Mouse (Mus musculus) thymus, postnatal 36 days (tissue): ENCODE data around the gene 4930558K02Rik.

Experiments
- DNase-seq, 2 experiments: peaks; one replicate each; pipeline ENCODE4 v3.0.0; 2022; ENCODE audit warnings: mixed read lengths in 2 of 2

Gene 4930558K02Rik

DNA sequence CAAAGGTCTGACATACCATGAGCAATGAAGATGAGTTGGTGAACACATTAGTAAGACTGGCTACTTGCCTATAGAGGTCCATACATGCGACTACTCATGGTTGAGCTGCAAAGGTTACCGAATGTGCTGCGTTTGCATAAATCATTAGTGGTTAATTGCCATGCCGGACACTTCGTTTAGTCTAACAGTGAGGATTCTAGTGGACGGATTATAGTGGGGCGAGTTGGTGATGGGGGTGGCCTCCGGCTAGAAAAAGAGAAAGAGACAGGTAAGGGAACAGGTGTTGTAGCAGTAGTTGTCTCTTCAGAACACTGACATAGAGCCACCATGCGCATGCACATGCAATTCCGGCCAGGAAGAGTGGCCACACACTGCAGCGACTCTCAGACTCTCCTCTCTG is 12.4 kb upstream of the 4930558K02Rik start:
- DNase-seq: no peak

DNA sequence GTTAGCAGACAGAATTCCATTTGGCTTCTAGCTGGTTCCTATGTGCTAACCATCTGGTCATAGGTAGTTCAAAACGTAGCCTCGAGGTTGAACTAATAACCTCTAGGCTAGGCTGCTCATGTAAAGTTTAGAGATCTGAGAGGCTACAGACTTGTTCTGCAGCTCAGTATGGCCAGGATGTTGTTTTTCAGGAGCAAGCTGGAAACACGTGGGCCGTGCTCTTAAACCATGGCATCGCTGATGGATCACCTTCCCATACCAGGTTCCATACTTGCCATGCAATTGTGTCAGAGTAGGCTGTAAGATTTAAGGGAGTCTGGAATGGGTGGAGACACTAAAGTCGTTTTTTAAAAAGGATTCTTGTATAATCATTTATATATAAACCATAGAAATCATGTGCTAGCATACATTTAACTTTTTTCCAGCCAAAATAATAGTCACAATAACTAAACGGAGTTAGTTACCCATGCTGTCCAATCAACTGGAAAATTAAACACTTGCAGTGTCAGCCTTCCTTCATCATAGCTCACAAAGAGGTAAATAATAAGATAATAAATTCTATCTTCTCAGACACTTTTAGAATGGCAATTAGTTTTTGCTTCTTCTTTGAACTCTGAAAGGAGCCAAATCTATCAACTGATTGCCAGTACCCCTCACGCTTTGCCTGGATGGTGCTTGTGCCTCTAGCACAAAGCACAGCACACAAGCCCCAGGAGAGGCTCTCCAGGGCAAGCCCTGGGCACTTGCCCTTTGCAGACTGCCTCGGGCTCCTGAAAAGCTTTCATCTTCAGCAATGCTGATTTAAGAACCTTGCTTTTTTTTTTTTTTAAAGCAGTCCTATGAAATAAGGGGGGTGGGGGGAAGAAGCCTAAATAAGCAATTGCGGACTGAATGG is 11.5 kb upstream of the 4930558K02Rik start:
- DNase-seq: no peak

DNA sequence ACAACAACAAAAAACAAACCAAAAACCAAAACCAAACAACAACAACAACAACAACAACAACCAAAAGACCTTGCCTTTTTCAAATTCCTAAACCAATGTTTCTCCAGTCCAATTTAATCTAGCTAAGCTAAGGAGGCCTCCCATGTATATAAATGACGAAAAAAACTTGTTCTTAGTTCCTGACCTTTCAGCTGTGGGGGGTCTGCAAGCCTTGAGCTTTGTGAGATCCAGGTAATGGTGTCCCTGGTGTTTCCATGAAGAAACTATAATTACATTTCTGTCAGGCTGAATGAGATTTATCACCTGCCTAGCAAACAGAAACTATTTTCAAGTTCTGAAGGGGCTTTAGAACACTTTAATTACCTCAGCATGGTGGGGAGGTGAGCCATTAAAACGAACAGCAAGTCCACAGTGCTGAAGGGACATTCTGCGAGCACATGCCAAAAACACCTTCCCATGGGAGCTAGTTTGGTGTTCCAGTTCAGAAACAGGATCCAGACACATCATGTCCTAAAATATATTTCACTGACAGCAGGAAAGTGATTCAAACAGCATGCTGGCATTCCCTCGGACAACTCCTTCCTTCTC is 4.6 kb upstream of the 4930558K02Rik start:
- no peak for DNase-seq

DNA sequence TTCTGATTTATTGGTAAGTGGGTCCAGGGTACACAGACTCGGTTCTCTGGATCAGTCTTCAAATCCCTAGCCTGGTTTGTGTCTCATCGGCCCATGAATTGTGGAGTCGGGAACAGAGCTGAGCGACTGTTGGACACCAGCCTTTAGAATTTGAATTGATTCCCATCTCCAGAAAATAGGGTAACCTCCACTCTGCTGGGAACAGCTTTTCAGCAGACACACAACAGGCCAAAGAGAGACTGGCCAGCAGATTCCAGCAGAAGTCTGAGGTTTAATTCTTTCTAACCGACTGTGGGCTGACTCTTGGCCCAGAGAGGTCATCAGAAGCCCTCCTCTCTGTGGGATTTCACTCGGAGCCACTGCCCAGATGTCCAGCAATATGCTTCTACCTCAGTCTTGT is 4.0 kb upstream of the 4930558K02Rik start:
- DNase-seq: no peak

DNA sequence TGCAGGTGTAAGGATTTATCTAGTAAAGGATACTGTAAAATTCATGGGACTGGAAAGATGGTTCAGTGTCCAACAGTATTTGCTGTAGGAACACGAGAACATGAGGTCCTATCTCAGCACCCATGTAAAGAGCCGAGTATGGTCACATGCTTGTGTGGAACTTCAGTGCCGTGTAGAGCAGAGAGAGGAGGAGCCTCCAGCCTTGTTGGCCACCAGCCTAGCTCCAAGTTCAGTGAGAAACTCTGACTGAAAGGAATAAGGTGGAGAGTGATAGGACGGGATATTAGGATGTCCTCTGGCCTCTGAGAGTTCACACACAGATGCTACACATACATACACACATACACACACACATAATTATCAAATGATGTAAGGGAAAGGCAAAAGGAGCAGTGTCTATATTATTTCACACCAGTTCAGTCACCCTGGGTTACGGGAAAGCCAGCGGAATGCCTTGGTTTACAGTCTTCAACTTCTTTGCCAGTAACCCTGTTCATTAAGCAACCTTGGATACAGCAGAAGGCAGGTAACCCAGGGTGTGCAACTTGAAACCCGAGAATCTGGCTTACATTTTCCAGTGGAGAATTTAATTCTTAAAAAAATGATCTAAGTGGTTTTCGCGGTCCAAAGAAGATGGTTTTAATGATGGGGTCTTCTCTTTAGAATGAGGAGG is 1.3 kb upstream of the 4930558K02Rik start:
- DNase-seq: no peak

DNA sequence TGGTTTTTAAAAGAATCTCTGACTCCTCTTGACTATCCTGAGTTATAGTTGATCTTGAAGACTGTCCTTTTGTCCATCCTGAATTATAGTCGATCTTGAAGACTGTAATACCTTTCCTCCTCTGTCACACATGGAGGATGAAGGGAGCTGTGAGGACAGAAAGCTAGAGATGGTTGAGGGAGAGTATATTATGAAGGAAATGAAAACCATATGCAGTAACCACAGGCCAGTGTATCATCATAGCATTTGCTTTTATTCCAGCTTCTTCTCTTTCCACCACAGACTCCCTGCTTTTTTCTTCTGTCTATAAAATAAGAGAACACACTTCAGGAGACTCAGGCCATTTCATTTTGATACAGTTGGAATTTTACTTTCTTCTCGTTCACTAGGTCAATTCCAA is 610 bp upstream of the 4930558K02Rik start:
- no peak for DNase-seq

DNA sequence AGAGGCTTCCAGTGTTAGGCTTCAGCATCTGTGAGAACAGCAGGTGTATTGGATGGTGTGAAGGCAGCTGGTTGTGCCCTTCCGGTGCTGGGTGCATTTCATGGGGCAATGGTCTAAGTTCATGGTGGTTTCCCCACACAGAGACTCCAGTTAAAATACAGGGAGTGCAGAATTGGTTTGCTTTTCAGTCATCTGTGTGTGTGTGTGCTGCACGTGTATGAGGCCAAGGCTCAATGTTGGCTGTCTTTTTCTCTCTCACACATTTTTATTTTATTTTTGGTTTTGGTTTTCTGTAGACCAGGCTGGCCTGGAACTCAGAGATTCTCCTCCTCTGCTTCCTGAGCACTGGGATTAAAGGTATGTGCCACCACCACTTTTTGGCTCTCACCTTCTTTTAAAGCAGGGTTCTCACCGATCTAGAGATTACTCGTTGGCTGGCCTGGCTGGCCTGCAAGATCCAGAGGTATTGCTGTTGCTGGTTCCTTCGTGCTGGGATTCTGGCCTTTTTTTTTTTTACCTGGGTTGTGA is 1.2 kb downstream of the 4930558K02Rik start:
- no peak for DNase-seq

DNA sequence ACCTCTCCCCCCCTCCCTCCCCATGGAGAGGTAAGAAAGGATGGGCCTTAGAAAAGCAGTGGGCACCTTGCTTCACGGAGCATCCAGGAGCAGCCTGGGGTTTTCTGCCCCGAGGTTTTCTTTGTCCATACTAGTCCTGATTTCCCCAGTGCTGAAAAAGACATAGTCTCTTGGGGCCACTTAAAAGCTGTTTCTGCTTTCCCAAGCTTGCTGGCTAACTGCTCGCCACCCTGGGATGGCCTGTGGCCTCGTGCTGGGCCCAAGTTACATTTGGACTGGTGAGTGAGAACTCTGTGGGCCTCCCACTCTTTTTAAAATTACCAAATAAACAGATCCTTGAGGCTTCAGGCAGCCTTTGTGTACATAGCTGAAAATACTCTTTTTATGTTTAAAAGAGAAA is 2.1 kb downstream of the 4930558K02Rik start:
- no peak for DNase-seq

DNA sequence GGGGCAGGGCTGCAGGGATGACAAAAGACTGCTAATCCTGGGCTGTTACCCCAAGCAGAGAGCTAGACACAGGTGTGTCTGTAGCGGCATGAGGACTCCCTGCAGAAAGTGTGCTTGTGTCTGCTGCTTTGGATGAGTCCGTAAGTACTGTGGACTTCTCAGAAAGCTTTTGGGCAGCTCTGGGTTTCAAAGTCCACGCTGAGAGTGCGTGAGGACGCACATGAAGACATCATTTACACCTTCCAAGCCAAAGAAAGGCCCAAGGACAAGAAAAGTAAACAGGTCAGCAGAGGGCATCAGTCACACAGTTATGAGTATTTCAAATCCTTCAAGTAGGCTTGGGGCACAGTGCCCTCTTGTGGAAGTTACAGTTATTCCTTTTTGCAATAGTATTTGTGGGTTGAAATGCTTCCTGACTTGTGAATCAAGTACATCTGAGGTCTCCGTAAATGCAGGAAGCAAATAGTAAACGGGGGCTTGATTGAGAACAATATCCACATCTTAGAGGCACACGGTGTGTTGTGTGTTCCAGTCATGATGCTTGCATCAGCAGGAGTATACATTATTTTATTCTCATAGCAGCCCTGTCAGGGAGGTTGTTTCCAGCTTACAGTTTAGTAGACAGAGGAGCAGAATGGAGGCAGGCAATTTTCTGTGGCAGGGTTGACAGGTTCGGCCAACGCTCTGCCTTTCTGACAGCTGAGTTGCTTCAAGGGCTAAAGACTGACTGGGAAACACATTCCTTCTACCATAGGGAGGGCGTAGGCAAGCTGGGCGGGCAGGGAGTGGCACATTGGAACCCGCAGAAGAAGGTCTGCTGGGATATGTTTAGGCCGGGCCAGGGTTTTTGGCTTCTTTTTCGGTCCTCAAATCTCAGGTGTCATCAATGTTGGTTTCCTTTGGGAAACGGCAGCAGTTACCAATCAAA is 2.9 kb downstream of the 4930558K02Rik start:
- peak; percentile 66 to 74 for DNase-seq

DNA sequence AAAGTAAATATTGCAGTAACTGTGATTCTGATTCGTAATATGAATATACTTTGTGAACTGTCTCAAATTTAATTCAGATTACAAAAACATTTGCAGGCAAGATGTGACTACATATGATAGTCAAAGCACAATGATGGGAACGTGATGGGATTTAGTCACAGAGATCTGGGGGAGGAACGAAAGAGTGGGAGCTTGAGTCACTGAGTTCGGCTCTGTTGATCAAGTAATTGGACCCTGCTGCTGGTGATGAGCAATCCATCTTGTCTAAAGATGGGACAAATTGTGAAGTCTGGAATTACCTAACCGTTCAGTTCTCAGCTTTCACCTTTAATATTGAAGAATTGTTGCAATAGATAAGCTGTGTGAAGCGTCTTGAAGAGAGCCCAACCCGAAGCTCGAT is 7.2 kb downstream of the 4930558K02Rik start:
- no peak for DNase-seq

DNA sequence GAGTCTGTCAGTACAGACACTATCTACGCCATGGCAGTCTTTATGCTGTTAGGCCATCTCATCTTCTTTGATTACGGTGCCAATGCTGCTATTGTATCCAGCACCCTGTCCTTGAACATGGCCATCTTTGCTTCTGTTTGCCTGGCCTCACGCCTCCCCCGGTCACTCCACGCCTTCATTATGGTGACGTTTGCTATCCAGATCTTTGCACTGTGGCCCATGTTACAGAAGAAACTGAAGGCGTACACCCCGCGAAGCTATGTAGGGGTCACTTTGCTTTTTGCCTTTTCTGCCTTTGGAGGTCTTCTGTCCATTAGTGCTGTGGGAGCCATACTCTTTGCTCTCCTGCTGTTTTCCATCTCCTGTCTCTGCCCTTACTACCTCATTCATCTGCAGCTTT is 8.6 kb downstream of the 4930558K02Rik start:
- DNase-seq: no peak

DNA sequence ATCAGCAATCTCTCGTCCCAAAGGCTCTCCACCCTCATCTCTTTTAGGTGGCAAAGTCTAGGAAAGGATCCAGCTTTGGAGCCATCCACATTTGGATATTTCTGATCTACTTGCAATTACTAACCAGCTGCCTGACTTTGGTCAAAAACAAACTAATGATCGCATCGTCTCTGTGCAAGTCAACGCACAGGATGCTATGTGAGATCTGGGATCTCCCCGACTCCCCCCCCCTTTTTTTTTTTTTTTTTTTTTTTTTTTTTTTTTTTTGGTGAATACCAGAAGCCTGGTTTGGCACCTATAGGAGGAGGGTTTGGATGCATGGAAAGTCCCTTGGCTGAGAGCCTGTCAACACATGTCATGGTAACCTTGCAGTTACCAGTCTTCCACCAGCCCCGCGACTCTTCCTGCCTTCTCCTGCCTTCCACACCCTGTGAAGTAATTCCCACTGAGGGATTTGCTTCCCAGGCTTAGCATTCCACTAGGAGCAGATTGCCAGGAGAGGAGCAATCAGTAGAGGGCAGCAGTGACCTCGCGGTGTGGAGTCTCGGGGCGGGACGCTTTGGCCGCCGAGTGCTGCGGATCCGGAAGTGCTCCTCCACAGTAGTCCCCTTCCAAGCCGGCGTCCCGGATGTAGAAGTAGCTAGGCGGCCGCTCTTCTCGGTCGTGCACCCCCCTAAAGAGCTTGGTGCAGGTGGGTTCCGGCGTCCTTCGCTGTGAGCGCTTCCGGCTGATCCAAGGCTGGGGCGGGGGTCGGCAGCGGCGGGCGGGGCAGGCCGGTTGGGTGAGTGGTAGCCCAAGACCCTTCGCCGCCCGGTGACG is 10.6 kb downstream of the 4930558K02Rik start, which contains the start of gene Pigc:
Pigc (plus strand) TSS at position 598 of the 819 bp plus-strand sequence.
- DNase-seq: peak; percentile 85 to 90

DNA sequence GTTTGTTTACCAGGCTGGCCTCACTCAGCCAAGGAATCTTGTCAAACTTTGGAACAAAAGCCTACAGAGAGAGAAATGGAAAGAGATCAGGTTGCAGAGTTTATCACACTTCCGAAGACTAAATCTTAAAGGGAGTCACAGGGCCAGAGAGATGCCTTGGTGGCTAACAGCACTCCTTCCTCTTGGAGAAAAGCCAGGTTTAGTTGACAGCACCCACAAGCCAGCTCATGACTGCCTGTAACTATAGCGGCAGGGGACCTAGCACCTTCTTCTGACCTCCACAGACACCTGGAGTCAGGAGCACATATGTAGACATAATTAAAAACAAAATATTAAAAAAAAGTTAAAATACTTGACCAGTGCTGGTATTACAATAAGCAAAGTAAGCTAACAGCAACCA is 11.5 kb downstream of the 4930558K02Rik start:
- DNase-seq: no peak

DNA sequence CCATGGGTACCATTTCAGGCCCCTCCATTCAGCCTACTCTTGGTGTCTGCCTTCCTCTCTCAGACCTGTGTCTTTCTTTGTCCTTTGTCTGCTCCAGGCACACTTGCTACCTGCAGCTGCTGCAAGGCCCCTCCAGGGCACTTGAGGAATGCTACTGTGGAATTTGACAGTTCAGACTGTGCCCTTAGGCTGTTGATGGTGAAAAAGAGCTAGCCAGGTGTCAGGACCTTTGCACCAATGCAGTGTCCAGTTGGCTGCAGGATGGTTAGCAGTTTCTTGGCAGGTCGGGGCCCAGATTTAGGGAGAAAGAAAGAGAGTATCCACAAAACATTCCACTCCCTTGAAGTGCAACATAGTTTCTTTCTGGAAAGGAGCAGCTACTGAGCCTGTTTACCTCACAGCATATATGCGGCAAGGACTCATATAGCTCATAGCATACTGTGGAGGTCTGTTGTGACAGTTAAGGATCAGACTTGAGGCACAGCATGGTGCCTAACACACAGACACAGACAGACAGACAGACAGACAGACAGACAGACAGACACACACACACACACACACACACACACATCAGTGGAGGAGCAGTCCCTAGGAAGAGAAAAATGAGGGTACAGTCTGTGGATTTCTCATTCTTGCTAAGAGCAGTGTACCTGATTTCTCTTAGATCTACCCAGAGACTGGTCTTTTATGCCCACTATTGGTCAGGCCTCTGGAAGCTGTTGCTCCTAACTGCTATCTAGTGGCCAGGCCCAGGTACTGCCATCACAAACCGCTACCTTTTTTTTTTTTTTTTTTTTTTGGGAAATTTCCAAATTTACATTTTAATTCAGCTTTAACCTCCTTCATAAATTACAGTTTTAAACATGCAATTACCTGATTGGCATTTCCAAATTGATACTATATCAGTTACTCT is 16.7 kb downstream of the 4930558K02Rik start:
- no peak for DNase-seq

DNA sequence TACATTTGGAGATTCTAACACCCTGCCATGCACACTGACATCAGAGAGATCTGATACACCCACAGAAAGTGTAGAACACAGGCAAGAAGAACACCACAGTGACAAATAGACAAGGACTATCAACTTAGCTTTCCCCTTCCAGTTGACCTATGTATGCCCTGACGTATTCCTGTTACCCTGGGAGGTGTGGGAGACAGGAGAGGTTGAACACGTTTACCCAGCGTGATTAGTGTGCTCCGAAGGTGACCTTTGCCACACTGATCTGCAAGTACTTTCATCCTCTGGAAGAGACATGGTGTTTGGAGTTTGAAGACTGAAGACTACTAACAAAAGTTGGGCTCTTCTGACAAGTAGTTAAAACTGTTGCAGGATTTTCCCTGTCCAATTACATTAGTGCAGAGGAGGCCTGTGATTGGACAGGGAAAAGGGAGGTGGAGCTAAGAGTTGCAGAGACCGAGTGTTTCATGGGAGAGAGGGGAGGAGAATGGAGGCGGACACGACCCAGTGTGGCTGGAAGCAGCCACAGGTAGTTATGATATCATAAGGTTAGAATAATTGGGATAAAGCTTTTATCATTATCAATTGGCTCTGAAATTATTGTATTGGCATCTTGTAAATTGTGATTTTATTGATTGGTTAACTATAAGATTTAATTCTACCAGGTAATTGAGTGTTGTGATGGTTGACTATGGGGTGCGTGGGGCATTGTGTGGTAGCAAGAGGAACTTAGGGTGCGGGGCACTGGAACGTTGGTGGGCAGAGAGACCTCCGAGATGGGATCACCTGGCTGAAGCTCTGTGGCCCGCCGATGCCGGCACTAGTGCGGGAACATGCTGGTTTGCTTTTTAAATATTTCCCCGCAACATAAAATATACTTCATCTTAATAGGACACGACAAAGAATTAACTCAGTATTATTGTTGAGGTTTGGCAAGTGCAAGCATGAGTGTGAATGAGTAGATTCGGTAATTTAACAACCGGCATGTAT is 21.2 kb downstream of the 4930558K02Rik start:
- DNase-seq: no peak

DNA sequence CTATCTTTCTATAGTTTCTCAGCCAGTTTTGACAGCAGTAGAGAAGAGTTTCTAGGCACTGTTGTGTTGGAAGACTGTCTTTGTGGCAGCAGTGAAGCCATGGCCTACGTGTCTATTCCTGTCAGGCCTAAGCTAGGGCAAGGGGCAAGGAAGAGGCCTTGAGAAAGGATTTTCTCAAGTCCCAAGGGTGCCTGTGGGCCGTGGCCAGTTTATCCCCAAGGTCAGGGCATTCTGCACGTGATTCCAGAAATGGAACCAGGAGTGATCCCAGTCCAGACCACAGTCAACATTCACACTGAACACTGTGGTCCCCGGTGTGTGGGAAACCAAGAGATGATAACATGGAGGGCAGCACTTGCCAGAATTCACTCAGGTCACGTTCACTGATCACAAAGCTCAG is 23.6 kb downstream of the 4930558K02Rik start:
- no peak for DNase-seq

DNA sequence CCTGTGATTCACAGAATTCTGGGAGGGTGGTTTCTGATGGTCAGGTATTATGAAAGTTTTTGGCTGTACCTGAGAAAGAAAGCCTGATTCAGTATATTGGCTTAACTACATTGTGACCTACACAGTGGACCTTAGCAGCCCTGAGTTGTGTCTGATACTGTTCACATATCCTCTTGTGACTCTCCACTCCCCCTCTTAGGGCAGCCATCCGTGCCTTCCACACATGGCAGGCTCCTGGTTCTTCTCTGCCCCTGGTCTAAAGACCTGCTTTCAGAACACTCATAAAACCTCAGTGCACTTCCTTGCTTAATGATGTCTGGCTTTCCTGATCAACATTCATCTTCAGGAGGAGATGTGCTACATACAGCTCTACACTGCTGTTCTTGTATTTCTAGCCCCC is 26.8 kb downstream of the 4930558K02Rik start:
- DNase-seq: no peak

DNA sequence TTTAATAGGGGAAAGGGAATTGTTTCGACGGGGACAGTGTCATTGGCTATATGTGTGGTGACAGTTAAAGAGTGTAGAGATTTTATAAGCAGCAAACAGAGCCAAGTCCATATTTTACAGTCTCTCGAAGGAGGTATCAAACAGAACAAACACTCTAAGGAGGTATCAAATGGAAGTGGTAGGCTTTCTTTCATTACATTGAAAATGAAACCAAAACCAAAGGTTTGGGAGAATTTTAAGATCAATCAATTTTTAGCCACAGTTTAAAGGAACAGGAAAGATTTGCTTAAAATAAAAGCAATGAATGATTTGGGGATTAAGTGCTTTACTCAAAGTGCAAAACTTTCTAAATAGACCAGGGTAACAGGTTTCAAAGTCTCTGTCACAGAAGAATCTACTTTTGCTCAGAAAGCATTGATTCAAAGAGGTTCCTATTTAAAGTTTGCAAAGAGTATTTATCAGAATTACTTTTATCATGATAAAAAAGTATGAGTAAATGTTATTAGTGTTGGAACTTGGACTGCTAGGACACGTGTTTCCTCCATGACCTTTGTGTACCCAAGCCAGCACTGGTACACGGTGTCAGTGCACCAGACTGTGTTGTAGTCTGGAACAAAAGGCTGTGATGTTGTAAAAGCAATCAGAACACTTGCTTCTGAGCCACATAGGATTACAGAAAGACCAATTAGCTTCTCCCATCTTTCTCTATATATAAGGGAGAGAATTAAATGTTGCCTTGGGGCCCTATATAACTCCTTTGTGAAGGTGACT is 28.2 kb downstream of the 4930558K02Rik start:
- no peak for DNase-seq
